Mouse (Mus musculus): Measurements from ENCODE around the gene Rab10. TPM values are rescaled to one million over a fixed set of nuclear protein-coding genes. Genes with fewer than 3 reads are reported as not detected.

The Rab10 gene
- polyA plus RNA-seq, 1 experiment = 122 TPM

DNA sequence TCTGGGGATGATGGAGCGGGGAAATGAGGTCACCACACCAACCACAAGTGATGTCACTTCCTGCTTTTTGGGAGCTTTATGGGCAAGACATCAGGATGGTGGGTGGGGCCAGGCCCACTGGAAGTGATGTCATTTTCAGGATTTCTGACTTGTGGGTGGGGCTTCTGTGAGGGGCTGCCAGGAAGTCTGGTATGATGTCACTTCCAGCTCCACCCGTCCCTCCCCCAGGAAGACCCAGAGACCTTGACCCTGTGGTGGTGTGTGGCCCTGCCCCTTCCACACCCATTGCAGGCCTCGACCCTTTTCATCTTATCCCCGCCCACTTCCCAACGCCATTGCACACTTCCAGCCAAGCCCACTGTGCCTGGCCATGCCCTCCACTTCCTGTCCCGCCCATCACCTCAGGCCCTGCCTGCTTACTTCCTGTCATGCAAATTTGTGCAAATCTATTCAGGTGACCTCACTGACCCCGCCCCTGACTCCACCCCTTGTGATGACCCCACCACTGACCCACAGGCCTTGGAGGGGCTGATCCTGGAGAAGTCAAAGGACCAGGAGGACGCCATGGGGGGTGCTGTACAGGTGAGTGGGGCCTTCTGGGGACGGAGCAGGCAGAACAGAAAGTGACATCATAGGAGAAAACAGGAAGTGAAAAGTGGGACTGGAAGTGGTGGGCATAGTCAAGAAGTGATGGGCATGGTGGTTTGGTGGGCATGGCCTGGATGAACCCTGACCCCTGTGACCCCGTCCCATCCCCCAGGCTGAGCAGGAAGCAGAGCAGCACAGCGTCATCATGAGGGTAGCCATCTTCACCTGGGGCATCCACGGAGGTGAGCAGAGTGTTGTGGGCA, 72.7 kb downstream of the Rab10 start:
- DNase-seq (ENCODE audit: low spot score) = no peak

- no peak for DNase-seq (ENCODE audit: low spot score)
Observed at GRCm38 (mm10) chr12:3236163-3236641, 73.6 kb downstream of the Rab10 start.

- peak; percentile 92 for DNase-seq (ENCODE audit: low spot score)
Observed at GRCm38 (mm10) chr12:3235646-3236161, 74.1 kb downstream of the Rab10 start.

- peak; percentile 66 for DNase-seq (ENCODE audit: low spot score)
Observed at GRCm38 (mm10) chr12:3235124-3235631, 74.6 kb downstream of the Rab10 start.

DNA sequence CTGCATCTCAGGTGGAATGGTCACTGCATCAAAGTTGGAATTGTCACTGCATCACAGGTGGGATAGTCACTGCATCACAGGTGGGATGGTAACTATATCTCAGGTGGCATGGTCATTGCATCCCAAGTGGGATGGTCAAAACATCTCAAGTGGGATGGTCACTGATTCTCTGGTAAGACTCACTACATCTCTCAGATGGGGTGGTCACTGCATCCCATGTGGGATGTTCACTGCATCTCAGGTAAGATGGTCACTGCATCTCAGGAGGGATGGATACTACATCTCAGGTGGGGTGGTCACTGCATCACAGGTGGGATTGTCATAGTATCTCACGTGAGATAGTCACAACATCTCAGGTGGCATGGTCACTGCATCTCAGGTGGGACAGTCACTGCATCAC, 75.7 kb downstream of the Rab10 start:
- DNase-seq (ENCODE audit: low spot score) = no peak

- no peak for DNase-seq (ENCODE audit: low spot score)
Observed at GRCm38 (mm10) chr12:3223352-3223751, 86.4 kb downstream of the Rab10 start.

DNA sequence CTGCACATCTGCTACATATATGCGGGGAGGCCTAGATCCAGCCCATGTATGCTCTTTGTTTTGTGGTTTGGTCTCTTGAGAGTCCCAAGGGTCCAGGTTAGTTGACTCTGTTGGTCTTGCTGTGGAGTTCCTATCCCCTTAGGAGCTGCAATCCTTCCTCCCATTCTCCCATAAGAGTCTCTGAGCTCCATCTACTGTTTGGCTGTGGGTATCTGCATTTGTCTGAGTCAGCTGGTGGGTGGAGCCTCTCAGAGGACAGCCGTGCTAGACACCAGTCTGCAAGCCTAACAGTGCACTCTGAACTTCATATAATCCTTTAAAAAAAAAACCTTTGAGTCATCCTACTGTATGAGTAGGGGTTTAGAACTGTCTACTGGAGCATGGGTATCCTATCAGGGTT, 99.6 kb downstream of the Rab10 start:
- no peak for DNase-seq (ENCODE audit: low spot score)

DNA sequence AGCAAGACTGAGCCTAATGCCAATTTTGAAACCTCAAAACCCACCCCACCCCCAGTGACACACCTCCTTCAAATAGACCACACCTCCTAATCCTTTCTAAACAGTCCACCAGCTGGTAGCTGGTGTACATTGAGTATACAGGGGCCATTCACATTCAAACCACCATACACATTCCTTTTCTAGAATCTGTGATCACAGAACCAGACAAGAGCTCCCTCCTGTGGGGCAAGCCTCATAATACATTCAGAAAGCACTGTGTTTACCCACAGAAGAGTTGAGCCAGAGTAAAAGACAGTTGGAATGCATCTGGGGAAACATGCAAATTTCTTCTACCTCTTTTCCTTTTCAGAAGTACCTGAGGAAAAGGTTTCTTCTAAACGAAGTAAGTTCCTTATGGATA, 100.6 kb downstream of the Rab10 start:
- DNase-seq (ENCODE audit: low spot score) = no peak

Other genes with a start within 250 kb of the Rab10 start
- 9.1 and 9.9 TPM in 2 replicates for gene Kif3c, start 55.2 kb upstream of the Rab10 start, polyA plus RNA-seq (2012; rRNA removed)
- gene Asxl2, start 116.9 kb upstream of the Rab10 start, polyA plus RNA-seq (2012; rRNA removed) = 10.0 and 11.5 TPM in 2 replicates

All from urinary bladder, adult 2 months (tissue).